Mouse (Mus musculus) heart, postnatal 0 days (tissue): ENCODE measurements around the gene Terb1.

Experiments used
- CTCF ChIP-seq: IDR thresholded peaks from 2 replicates; pipeline ENCODE4 v1.5.1; 2016; ENCODE audit warnings: antibody characterized with exemption, control low read depth, low read depth
- EP300 ChIP-seq: IDR thresholded peaks from 2 replicates; pipeline ENCODE4 v1.6.1; 2016; ENCODE audit warnings: antibody characterized with exemption, low read depth

- TF ChIP-seq CTCF (no peak), EP300 (no peak)
These were observed 26.3 kb upstream of the Terb1 start for GRCm38 (mm10) chr8:104536028-104536427.
